Mouse (Mus musculus) cerebellum, adult 2 months (tissue): Measurements from ENCODE around the gene H2-Ob.

Source experiments
- CTCF ChIP-seq: fragments of 200-500 bp; IDR thresholded peaks from 2 replicates; pipeline ENCODE4 v1.5.1; 2011; ENCODE audit warnings: low read depth, mild to moderate bottlenecking, control low read depth, low read length, moderate library complexity, borderline replicate concordance; ENCODE audit not compliant: insufficient read depth
- POLR2A ChIP-seq: fragments of 200-500 bp; IDR thresholded peaks from 2 replicates; pipeline ENCODE4 v1.6.1; 2011; ENCODE audit warnings: low read length, control low read depth, borderline replicate concordance; ENCODE audit not compliant: insufficient read depth

GRCm38 (mm10) chr17:34197904-34198520, 40.7 kb upstream of the H2-Ob start:
- TF ChIP-seq POLR2A (no peak), CTCF (no peak)
